Mouse (Mus musculus) CD4-positive naive resting alpha-beta T cell, adult 57 days (primary cell): ENCODE measurements around the gene Olfr1163. TPM values are rescaled to one million over a fixed set of nuclear protein-coding genes. Genes with fewer than 3 reads are reported as not detected.

Experiments used
- total RNA-seq: library from RNA; stranded (reverse); gene quantifications from one replicate; pipeline ENCODE4 v1.2.4, GENCODE M21; 2023

Gene Olfr1163
- total RNA-seq, result not detected

DNA sequence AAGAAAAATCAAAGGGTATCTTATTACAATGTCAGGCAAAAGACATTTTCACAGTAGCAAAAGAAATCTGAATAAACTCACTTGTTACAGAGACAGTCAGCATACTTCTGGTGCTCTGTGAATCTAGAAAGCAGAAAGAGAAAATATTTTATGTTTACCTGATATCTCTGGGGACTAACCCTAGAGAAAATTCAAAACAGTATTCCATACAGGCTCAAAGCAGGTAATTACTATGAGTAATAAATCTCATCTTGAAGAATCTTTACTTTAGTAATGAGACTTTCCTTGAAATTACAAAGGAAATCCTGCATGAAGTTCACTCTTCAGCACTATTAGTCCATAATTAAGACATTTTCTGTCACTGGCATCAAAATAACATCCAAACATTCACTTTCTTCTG lies at the start of gene Olfr1163:
TSS of gene Olfr1163 (minus strand) at position 101 of the 400 bp plus-strand sequence.

DNA sequence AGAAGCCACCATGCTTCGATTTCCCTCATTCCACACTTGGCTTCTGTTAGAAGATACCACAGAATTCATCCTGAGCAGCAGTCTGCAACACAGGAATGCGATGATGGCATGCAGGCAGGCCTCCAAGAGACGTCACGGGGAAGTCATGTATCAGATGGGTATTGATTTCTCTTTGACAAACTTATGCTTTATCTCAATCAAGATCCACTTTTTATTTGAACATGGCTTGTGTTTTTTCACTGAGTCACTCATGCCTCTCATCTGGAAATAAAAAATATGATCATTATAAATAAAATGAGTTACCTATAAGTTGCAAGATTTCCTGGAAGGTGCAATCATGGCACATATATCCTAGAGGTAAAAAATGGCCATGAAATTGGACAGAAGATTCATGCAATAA lies 22.2 kb upstream of the Olfr1163 start, which contains the start of gene Olfr1164:
TSS of gene Olfr1164 (minus strand) at position 101 of the 400 bp plus-strand sequence.

DNA sequence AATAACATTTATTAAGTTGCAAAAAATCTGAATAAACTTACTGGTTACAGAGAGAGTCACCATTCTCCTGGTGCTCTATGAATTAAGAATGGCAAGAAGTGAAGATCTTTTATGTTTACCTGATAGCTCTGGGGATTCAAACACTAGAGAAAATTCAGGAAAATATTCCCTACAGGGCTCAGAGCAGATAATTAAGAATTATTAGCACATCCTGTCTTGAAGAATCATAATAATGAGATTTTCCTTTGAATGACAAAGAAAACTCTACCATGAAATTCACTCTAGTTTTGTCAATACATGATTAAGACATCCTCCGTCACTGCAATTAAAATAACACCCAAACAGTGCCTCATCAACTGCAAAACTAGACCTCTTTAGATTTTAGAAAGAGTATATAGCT lies 20.6 kb downstream of the Olfr1163 start, which contains the start of gene Olfr1162:
TSS of gene Olfr1162 (minus strand) at position 101 of the 400 bp plus-strand sequence.

GRCm38 (mm10) chr2:88037599-88037998 lies 34.0 kb downstream of the Olfr1163 start, which contains the start of gene Olfr73:
Olfr73 (minus strand) TSS chr2:88037699.

DNA sequence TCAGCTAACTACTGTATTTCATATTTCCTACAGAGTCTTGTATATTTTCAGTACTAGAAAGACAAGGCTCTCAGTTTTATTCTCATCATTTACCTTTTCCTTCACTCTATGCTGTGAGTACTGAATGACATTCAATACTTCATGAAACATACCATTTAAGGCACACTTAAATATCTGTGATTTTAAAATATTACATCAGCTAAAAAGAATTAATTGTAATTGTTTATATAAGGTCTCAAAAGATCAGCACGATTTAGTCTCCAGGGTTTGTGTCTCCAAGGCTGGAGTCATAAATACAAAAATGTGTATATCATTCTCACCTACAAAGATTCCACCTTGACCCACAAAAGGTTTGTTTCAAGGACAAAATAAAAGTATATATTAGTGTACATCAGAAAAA lies 49.2 kb downstream of the Olfr1163 start, which contains the start of gene Olfr1161:
TSS of gene Olfr1161 (plus strand) at position 301 of the 400 bp plus-strand sequence.

Other genes with a start within 250 kb of the Olfr1163 start
- gene Olfr1148, start 241.3 kb downstream of the Olfr1163 start, total RNA-seq, result not detected
- gene Olfr1150-ps1, start 227.8 kb downstream of the Olfr1163 start, total RNA-seq, result not detected
- not detected for gene Olfr1151, start 216.0 kb downstream of the Olfr1163 start, total RNA-seq
- gene Olfr1152, start 205.3 kb downstream of the Olfr1163 start, total RNA-seq, result not detected
- not detected for gene Olfr1153, start 176.9 kb downstream of the Olfr1163 start, total RNA-seq
- gene Olfr1154, start 166.7 kb downstream of the Olfr1163 start, total RNA-seq, result not detected
- not detected for gene Olfr1155, start 126.7 kb downstream of the Olfr1163 start, total RNA-seq
- gene Olfr1156, start 118.7 kb downstream of the Olfr1163 start, total RNA-seq, result not detected
- gene Olfr1157, start 103.5 kb downstream of the Olfr1163 start, total RNA-seq, result not detected
- gene Olfr74, start 97.2 kb downstream of the Olfr1163 start, total RNA-seq, result not detected
- gene Olfr1158, start 81.7 kb downstream of the Olfr1163 start, total RNA-seq, result not detected
- gene Olfr1160, start 63.6 kb downstream of the Olfr1163 start, total RNA-seq, result not detected
- gene Olfr1161, start 49.1 kb downstream of the Olfr1163 start, total RNA-seq, result not detected
- not detected for gene Olfr73, start 34.1 kb downstream of the Olfr1163 start, total RNA-seq
- not detected for gene Olfr1162, start 20.7 kb downstream of the Olfr1163 start, total RNA-seq
- gene Olfr1164, start 22.1 kb upstream of the Olfr1163 start, total RNA-seq, result not detected
- gene Olfr1166, start 56.4 kb upstream of the Olfr1163 start, total RNA-seq, result not detected
- gene Olfr1167, start 83.4 kb upstream of the Olfr1163 start, total RNA-seq, result not detected
- gene Olfr1168, start 110.0 kb upstream of the Olfr1163 start, total RNA-seq, result not detected
- gene Olfr1170, start 156.5 kb upstream of the Olfr1163 start, total RNA-seq, result not detected
- not detected for gene Olfr1173, start 208.0 kb upstream of the Olfr1163 start, total RNA-seq
- gene Olfr1174-ps, start 243.3 kb upstream of the Olfr1163 start, total RNA-seq, result not detected